Comparison of ENCODE assay signal across 16 mouse cellular contexts in the genomic region with DNA sequence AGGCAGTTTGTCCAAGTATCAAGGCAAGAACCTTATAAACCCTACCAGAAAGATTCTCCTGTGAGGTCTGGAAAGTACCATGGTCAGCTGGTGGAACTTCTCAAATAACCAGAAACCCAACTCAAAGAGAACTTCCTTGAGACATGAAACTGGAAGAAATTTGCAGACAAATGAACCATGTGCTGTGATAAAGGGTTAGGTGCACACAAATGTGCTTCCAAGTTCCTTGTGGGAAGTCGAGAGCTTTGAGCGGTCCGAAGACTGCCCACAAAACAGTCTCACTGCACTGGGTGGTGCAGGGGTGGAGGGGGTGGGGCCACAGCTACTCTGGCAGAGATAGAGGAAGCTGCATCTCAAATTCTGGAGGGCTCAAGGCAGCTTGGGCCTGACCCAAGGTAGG.
A peak's percentile ranks its signal among the peaks of the same experiment; 100 is the strongest.
DNase-seq lines count a peak whose midpoint lies in the region; ATAC-seq and TF ChIP-seq lines count a peak whose summit lies in the region.
"Had no signal": no experiment of that assay in that cellular context is flagged by ENCODE, and none has a peak within 500 bp of the region (broad histone marks: within the 10 kb centered on the region; RNA-seq: fewer than 3 reads in every experiment).

No protein-coding gene starts in this region.

- H3K36me3 ChIP-seq in macrophage (ENCODE audit: inconsistent target): no peaks in the 10 kb centered on the region
- H3K36me3 ChIP-seq in stomach, postnatal 0 days (ENCODE audit: control insufficient read depth, insufficient read depth, low read length): no peaks in the 10 kb centered on the region
- H3K36me3 ChIP-seq: limb, embryonic 12.5 days had no signal

- peak overlapping the region; percentile 61 for H3K27ac ChIP-seq in macrophage
- H3K27ac ChIP-seq in stomach, postnatal 0 days (replicated peaks): no peak overlapping the region
- H3K27ac ChIP-seq: limb, embryonic 12.5 days had no signal

- WGBS in macrophage (ENCODE audit: missing documents): 0% methylated on average over 3 of the region's 3 CpGs
- 68% methylated on average over 3 of the region's 3 CpGs for WGBS in stomach, postnatal 0 days

- H3K27me3 ChIP-seq in stomach, postnatal 0 days (ENCODE audit: control insufficient read depth, insufficient read depth, low read length): no peaks in the 10 kb centered on the region

- H3K79me2 ChIP-seq in macrophage (ENCODE audit: inconsistent target): no peaks in the 10 kb centered on the region

- peak; percentile 89 for ATAC-seq in granulocyte monocyte progenitor cell, adult 5-6 weeks (replicated peaks; ENCODE audit: poor library complexity, severe bottlenecking)
- peak; percentile 48; the same call in 1 of the 2 replicates for ATAC-seq in stomach, postnatal 0 days (ENCODE audit: low FRiP score, low TSS enrichment)
- no peak for ATAC-seq in frontal cortex, adult (ENCODE audit: low TSS enrichment)
- ATAC-seq: activated CD4-positive, CD25-positive, alpha-beta regulatory T cell, adult 4 months had no signal

- no peak for TF ChIP-seq EP300 in stomach, postnatal 0 days (optimal IDR thresholded peaks at IDR 0.05)

- DNase-seq in layer of hippocampus, adult 9-11 months: peak; percentile 40
- DNase-seq in layer of hippocampus, adult 18-20 months (ENCODE audit: low spot score in 2 of 2): no peak
- no peak for DNase-seq in stomach, postnatal 0 days (ENCODE audit: low spot score)
- DNase-seq in testis, postnatal 10 days (ENCODE audit: low spot score): no peak
- DNase-seq: embryo, embryonic 11 days; gastrocnemius, postnatal 36 days; heart, postnatal 10 days; kidney, adult 11 months; right cerebral cortex, postnatal 14 days; thymus, adult 18-20 months had no signal

- H3K4me1 ChIP-seq in stomach, postnatal 0 days (replicated peaks; ENCODE audit: control insufficient read depth, insufficient read depth): peaks cover 2% of the 10 kb centered on the region; the same call in 1 of the 2 replicates

- TF ChIP-seq CTCF in stomach, postnatal 0 days (IDR thresholded peaks at IDR 0.05; ENCODE audit: low read depth): no peak

- H3K9me3 ChIP-seq in stomach, postnatal 0 days (ENCODE audit: control insufficient read depth, low read length): no peaks in the 10 kb centered on the region
- H3K9me3 ChIP-seq: limb, embryonic 12.5 days had no signal

- H3K4me2 ChIP-seq in stomach, postnatal 0 days (replicated peaks; ENCODE audit: low read depth): no peak overlapping the region
- H3K4me2 ChIP-seq: limb, embryonic 12.5 days; midbrain, embryonic 11.5 days had no signal

- no peak overlapping the region for H3K4me3 ChIP-seq in macrophage (ENCODE audit: inconsistent target)
- H3K4me3 ChIP-seq in stomach, postnatal 0 days (ENCODE audit: low read depth, low read length): no peak overlapping the region
- H3K4me3 ChIP-seq: limb, embryonic 12.5 days had no signal

- H3K9ac ChIP-seq in stomach, postnatal 0 days (ENCODE audit: low read length): no peak overlapping the region
- H3K9ac ChIP-seq: limb, embryonic 12.5 days had no signal
